Mouse (Mus musculus) spleen, adult 12 weeks (tissue): ENCODE measurements around the gene Gm42906.

Source experiments
- DNase-seq: peaks from one replicate; pipeline ENCODE4 v3.0.0; 2022; ENCODE audit warnings: low spot score

The Gm42906 gene

GRCm38 (mm10) chr5:151061942-151062341 is 366.0 kb downstream of the Gm42906 start:
- no peak for DNase-seq

GRCm38 (mm10) chr5:151060476-151060875 is 367.5 kb downstream of the Gm42906 start:
- DNase-seq = no peak

GRCm38 (mm10) chr5:151059772-151060171 is 368.2 kb downstream of the Gm42906 start:
- DNase-seq = no peak

GRCm38 (mm10) chr5:151059352-151059751 is 368.6 kb downstream of the Gm42906 start:
- DNase-seq = no peak

GRCm38 (mm10) chr5:151057716-151058115 is 370.2 kb downstream of the Gm42906 start:
- no peak for DNase-seq

GRCm38 (mm10) chr5:151056920-151057294 is 371.1 kb downstream of the Gm42906 start:
- no peak for DNase-seq

- no peak for DNase-seq
These were observed 371.6 kb downstream of the Gm42906 start for GRCm38 (mm10) chr5:151056255-151056919.

GRCm38 (mm10) chr5:151055426-151056090 is 372.4 kb downstream of the Gm42906 start:
- no peak for DNase-seq

- no peak for DNase-seq
These were observed 373.2 kb downstream of the Gm42906 start for GRCm38 (mm10) chr5:151054743-151055114.

- no peak for DNase-seq
These were observed 373.7 kb downstream of the Gm42906 start for GRCm38 (mm10) chr5:151054100-151054742.

- no peak for DNase-seq
These were observed 374.8 kb downstream of the Gm42906 start for GRCm38 (mm10) chr5:151053190-151053589.

- DNase-seq = no peak
These were observed 375.6 kb downstream of the Gm42906 start for GRCm38 (mm10) chr5:151052331-151052730.

GRCm38 (mm10) chr5:151047488-151047887 is 380.5 kb downstream of the Gm42906 start:
- no peak for DNase-seq

- no peak for DNase-seq
These were observed 381.0 kb downstream of the Gm42906 start for GRCm38 (mm10) chr5:151046917-151047316.

GRCm38 (mm10) chr5:151046131-151046530 is 381.8 kb downstream of the Gm42906 start:
- no peak for DNase-seq

GRCm38 (mm10) chr5:151042911-151043310 is 385.1 kb downstream of the Gm42906 start:
- DNase-seq = no peak

GRCm38 (mm10) chr5:151037871-151038270 is 390.1 kb downstream of the Gm42906 start:
- no peak for DNase-seq

GRCm38 (mm10) chr5:151034715-151035512 is 393.0 kb downstream of the Gm42906 start:
- no peak for DNase-seq

- DNase-seq = no peak
These were observed 399.1 kb downstream of the Gm42906 start for GRCm38 (mm10) chr5:151028906-151029305.

GRCm38 (mm10) chr5:151027171-151027570 is 400.8 kb downstream of the Gm42906 start:
- no peak for DNase-seq

- no peak for DNase-seq
These were observed 401.9 kb downstream of the Gm42906 start for GRCm38 (mm10) chr5:151026069-151026468.

GRCm38 (mm10) chr5:151024483-151024882 is 403.5 kb downstream of the Gm42906 start:
- DNase-seq = no peak
